Mouse (Mus musculus): ENCODE data around the gene Olfr594.
"Not testable (repeated sequence)": the region's sequence is repeated elsewhere in the genome, so short reads cannot be mapped to it uniquely, and the experiment has no call there.

The Olfr594 gene

GRCm38 (mm10) chr7:103216696-103217095 lies at the start of gene Olfr594:
Gene Olfr594, plus strand, starts transcription at chr7:103216996.
- no peaks in the 10 kb centered on the region for H3K27me3 ChIP-seq (ENCODE audit: insufficient read depth, low read length)
- H3K36me3 ChIP-seq (ENCODE audit: insufficient read depth, low read length) = no peaks in the 10 kb centered on the region
- H3K4me3 ChIP-seq (replicated peaks; ENCODE audit: low read length) = no peak within 1 kb of the TSS
- TF ChIP-seq POU5F1 (IDR thresholded peaks at IDR 0.05; ENCODE audit: borderline replicate concordance, low read length) = no peak
- TF ChIP-seq CTCF (conservative IDR thresholded peaks at IDR 0.05; ENCODE audit: low read length) = no peak
- TF ChIP-seq NANOG (IDR thresholded peaks at IDR 0.05; ENCODE audit: borderline replicate concordance, low read length) = no peak
- H3K4me1 ChIP-seq (replicated peaks; ENCODE audit: low read depth, low read length) = no peaks in the 10 kb centered on the region
- no peaks in the 10 kb centered on the region for H3K9me3 ChIP-seq (ENCODE audit: low read length)

- no peaks in the 10 kb centered on the region for H3K36me3 ChIP-seq (ENCODE audit: insufficient read depth, low read length)
- no peaks in the 10 kb centered on the region for H3K9me3 ChIP-seq (ENCODE audit: low read length)
- H3K4me3 ChIP-seq (replicated peaks; ENCODE audit: low read length) = no peak overlapping the region
- no peaks in the 10 kb centered on the region for H3K4me1 ChIP-seq (replicated peaks; ENCODE audit: low read depth, low read length)
- H3K27me3 ChIP-seq (ENCODE audit: insufficient read depth, low read length) = no peaks in the 10 kb centered on the region
- TF ChIP-seq POU5F1 (IDR thresholded peaks at IDR 0.05; ENCODE audit: borderline replicate concordance, low read length) (no peak), CTCF (conservative IDR thresholded peaks at IDR 0.05; ENCODE audit: low read length) (no peak), NANOG (IDR thresholded peaks at IDR 0.05; ENCODE audit: borderline replicate concordance, low read length) (no peak)
Measured at GRCm38 (mm10) chr7:103169697-103170096, 47.1 kb upstream of the Olfr594 start.

- Histone ChIP-seq H3K27me3 (ENCODE audit: insufficient read depth, low read length) (no peaks in the 10 kb centered on the region), H3K4me1 (replicated peaks; ENCODE audit: low read depth, low read length) (no peaks in the 10 kb centered on the region), H3K4me3 (replicated peaks; ENCODE audit: low read length) (no peak within 1 kb of the TSS), H3K9me3 (ENCODE audit: low read length) (peaks cover 22% of the 10 kb centered on the region), H3K36me3 (ENCODE audit: insufficient read depth, low read length) (no peaks in the 10 kb centered on the region)
- no peak for TF ChIP-seq POU5F1 (IDR thresholded peaks at IDR 0.05; ENCODE audit: borderline replicate concordance, low read length)
Measured at GRCm38 (mm10) chr7:103178240-103178639, 38.6 kb upstream of the Olfr594 start, which contains the start of gene Olfr591. Gene Olfr591, minus strand, starts transcription at chr7:103178340.

GRCm38 (mm10) chr7:103184503-103184902 lies 32.3 kb upstream of the Olfr594 start, which contains the start of gene Olfr592:
Gene Olfr592, plus strand, starts transcription at chr7:103184803.
- H3K27me3 ChIP-seq (ENCODE audit: insufficient read depth, low read length); H3K4me3 ChIP-seq (replicated peaks; ENCODE audit: low read length); H3K36me3 ChIP-seq (ENCODE audit: insufficient read depth, low read length); H3K4me1 ChIP-seq (replicated peaks; ENCODE audit: low read depth, low read length): not testable (repeated sequence)
- peaks cover 25% of the 10 kb centered on the region for H3K9me3 ChIP-seq (ENCODE audit: low read length)

- Histone ChIP-seq H3K4me1 (replicated peaks; ENCODE audit: low read depth, low read length) (no peaks in the 10 kb centered on the region), H3K4me3 (replicated peaks; ENCODE audit: low read length) (no peak within 1 kb of the TSS), H3K27me3 (ENCODE audit: insufficient read depth, low read length) (no peaks in the 10 kb centered on the region), H3K9me3 (ENCODE audit: low read length) (no peaks in the 10 kb centered on the region), H3K36me3 (ENCODE audit: insufficient read depth, low read length) (no peaks in the 10 kb centered on the region)
- TF ChIP-seq CTCF (conservative IDR thresholded peaks at IDR 0.05; ENCODE audit: low read length) (no peak), NANOG (IDR thresholded peaks at IDR 0.05; ENCODE audit: borderline replicate concordance, low read length) (no peak), POU5F1 (IDR thresholded peaks at IDR 0.05; ENCODE audit: borderline replicate concordance, low read length) (no peak)
Measured at GRCm38 (mm10) chr7:103211562-103211961, 5.2 kb upstream of the Olfr594 start, which contains the start of gene Olfr593. Gene Olfr593, plus strand, starts transcription at chr7:103211862.

- not testable (repeated sequence) for H3K9me3 ChIP-seq (ENCODE audit: low read length); H3K27me3 ChIP-seq (ENCODE audit: insufficient read depth, low read length); H3K4me3 ChIP-seq (replicated peaks; ENCODE audit: low read length); H3K36me3 ChIP-seq (ENCODE audit: insufficient read depth, low read length); H3K4me1 ChIP-seq (replicated peaks; ENCODE audit: low read depth, low read length)
Measured at GRCm38 (mm10) chr7:103212050-103212449, 4.7 kb upstream of the Olfr594 start.

- H3K27me3 ChIP-seq (ENCODE audit: insufficient read depth, low read length); H3K4me1 ChIP-seq (replicated peaks; ENCODE audit: low read depth, low read length); H3K9me3 ChIP-seq (ENCODE audit: low read length); H3K4me3 ChIP-seq (replicated peaks; ENCODE audit: low read length); H3K36me3 ChIP-seq (ENCODE audit: insufficient read depth, low read length): not testable (repeated sequence)
Measured at GRCm38 (mm10) chr7:103252405-103252804, 35.6 kb downstream of the Olfr594 start, which contains the start of gene Usp17ld. Gene Usp17ld, minus strand, starts transcription at chr7:103252505.

Data from E14TG2a.4 (cell line).